Mouse (Mus musculus): ENCODE measurements around the gene Pabpn1l.

DNA sequence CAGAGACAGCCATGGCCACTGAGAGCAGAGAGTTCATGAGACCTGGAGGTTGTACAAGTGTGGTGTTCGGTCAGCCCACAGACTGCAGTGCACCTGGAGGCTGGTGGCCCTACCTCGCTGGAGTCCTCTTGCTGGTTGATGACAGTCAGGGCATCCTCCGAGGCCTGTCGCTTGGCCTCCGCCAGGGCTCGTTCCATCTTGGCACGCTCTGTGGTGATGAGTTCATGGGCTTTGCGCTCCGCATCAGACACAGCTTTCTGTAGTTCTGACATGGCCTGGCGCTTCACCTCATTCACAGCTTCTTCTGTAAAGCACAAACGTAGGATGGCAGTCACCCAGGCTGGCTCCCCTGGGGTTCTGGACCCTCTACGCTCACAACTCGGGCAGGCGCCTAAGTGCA lies 10.7 kb upstream of the Pabpn1l start:
- no peak for TF ChIP-seq POLR2A (IDR thresholded peaks at IDR 0.05; ENCODE audit: insufficient read length, low read depth)
- TF ChIP-seq USF1 (IDR thresholded peaks at IDR 0.05; ENCODE audit: low read depth), result no peak
- TF ChIP-seq TCF12 (IDR thresholded peaks at IDR 0.05; ENCODE audit: insufficient read depth, poor library complexity, severe bottlenecking), result no peak
- no peak for TF ChIP-seq MYOD1 (IDR thresholded peaks at IDR 0.05; ENCODE audit: control insufficient read depth in 1 of 3, insufficient read length in 2 of 3, low read depth in 2 of 3)
- no peak for TF ChIP-seq REST (IDR thresholded peaks at IDR 0.05; ENCODE audit: insufficient read depth, insufficient read length)
- no peak for TF ChIP-seq MAX (IDR thresholded peaks at IDR 0.05; ENCODE audit: low read depth)
- TF ChIP-seq POLR2AphosphoS2 (IDR thresholded peaks at IDR 0.05; ENCODE audit: insufficient read length, low read depth), result no peak
- TF ChIP-seq SRF (IDR thresholded peaks at IDR 0.05; ENCODE audit: control insufficient read depth, insufficient read length, low read depth), result no peak

Data from myocyte (in vitro differentiated cells).